Mouse (Mus musculus) right cerebral cortex, postnatal 10 days (tissue): ENCODE measurements around the gene Tmod4.

Source experiments
- DNase-seq, 2 experiments: peaks; one replicate each; pipeline ENCODE4 v3.0.0; 2021; ENCODE audit warnings: low spot score in 2 of 2

Tmod4 gene

GRCm38 (mm10) chr3:95136336-95136735, 12.1 kb downstream of the Tmod4 start:
- no peak for DNase-seq

- no peak for DNase-seq
Measured at GRCm38 (mm10) chr3:95139586-95140288, 15.5 kb downstream of the Tmod4 start.

GRCm38 (mm10) chr3:95140289-95140595, 16.0 kb downstream of the Tmod4 start:
- DNase-seq = no peak

- no peak for DNase-seq
Measured at GRCm38 (mm10) chr3:95140795-95141194, 16.5 kb downstream of the Tmod4 start.

- no peak for DNase-seq
Measured at GRCm38 (mm10) chr3:95141474-95141873, 17.2 kb downstream of the Tmod4 start.

- no peak for DNase-seq
Measured at GRCm38 (mm10) chr3:95141952-95142616, 17.8 kb downstream of the Tmod4 start, which contains the start of gene Tnfaip8l2. TSS of gene Tnfaip8l2 (minus strand) at chr3:95142360.

- DNase-seq = peak; percentile 79 to 90
Measured at GRCm38 (mm10) chr3:95142617-95143011, 18.3 kb downstream of the Tmod4 start.

GRCm38 (mm10) chr3:95147924-95148323, 23.6 kb downstream of the Tmod4 start:
- no peak for DNase-seq

- no peak for DNase-seq
Measured at GRCm38 (mm10) chr3:95153874-95154273, 29.6 kb downstream of the Tmod4 start.

- no peak for DNase-seq
Measured at GRCm38 (mm10) chr3:95159511-95159986, 35.3 kb downstream of the Tmod4 start.

- peak; percentile 95 for DNase-seq
Measured at GRCm38 (mm10) chr3:95159987-95160963, 36.0 kb downstream of the Tmod4 start, which contains the start of gene Sema6c. TSS of gene Sema6c (plus strand) at chr3:95160457.

GRCm38 (mm10) chr3:95161041-95161551, 36.8 kb downstream of the Tmod4 start:
- DNase-seq = peak in 1 of 2 experiments; percentile 55

- no peak for DNase-seq
Measured at GRCm38 (mm10) chr3:95161618-95162344, 37.5 kb downstream of the Tmod4 start.

GRCm38 (mm10) chr3:95162345-95162628, 38.0 kb downstream of the Tmod4 start:
- DNase-seq = no peak

GRCm38 (mm10) chr3:95163419-95164255, 39.4 kb downstream of the Tmod4 start:
- no peak for DNase-seq

GRCm38 (mm10) chr3:95164256-95164550, 39.9 kb downstream of the Tmod4 start:
- DNase-seq = no peak

- DNase-seq = no peak
Measured at GRCm38 (mm10) chr3:95164840-95165239, 40.6 kb downstream of the Tmod4 start.

- DNase-seq = no peak
Measured at GRCm38 (mm10) chr3:95169996-95170395, 45.7 kb downstream of the Tmod4 start.

- DNase-seq = no peak
Measured at GRCm38 (mm10) chr3:95171105-95171504, 46.8 kb downstream of the Tmod4 start.

GRCm38 (mm10) chr3:95172526-95173255, 48.4 kb downstream of the Tmod4 start:
- DNase-seq = no peak
